8 mouse cellular contexts compared by ENCODE assay signal in genomic region chr11:3834421-3835098, GRCm38 (mm10). TPM values are rescaled to one million over a fixed set of nuclear protein-coding genes. Genes with fewer than 3 reads are reported as not detected.
DNase-seq lines count a peak whose midpoint lies in the region; ATAC-seq lines count a peak whose summit lies in the region.

No protein-coding gene starts in this region.

- 0 out of 2 replicates have a peak overlapping the region, but pooled peaks have one; percentile 14 for H3K4me2 ChIP-seq in heart, embryonic 16.5 days (ENCODE audit: low read depth, low read length)
- no peak overlapping the region for H3K4me2 ChIP-seq in midbrain, embryonic 13.5 days (replicated peaks)

- peak; percentile 18 for DNase-seq in ovary, postnatal 14 days (ENCODE audit: low spot score)
- no peak for DNase-seq in ovary, adult 18-20 months (ENCODE audit: low spot score)
- peak; percentile 66 for DNase-seq in cerebellum, adult 9-11 months
- DNase-seq in kidney, postnatal 25 days: peak; percentile 60 to 61
- no peak for DNase-seq in right cerebral cortex, postnatal 4 days
- DNase-seq in right cerebral cortex, adult 2 months (ENCODE audit: low spot score in 2 of 2): no peak

- H3K36me3 ChIP-seq in heart, embryonic 16.5 days (ENCODE audit: control insufficient read depth, insufficient read depth): no peaks in the 10 kb centered on the region
- no peaks in the 10 kb centered on the region for H3K36me3 ChIP-seq in midbrain, embryonic 13.5 days

- H3K27ac ChIP-seq in heart, embryonic 16.5 days (ENCODE audit: low read length): no peak overlapping the region
- no peak overlapping the region for H3K27ac ChIP-seq in midbrain, embryonic 13.5 days

- no peaks in the 10 kb centered on the region for H3K27me3 ChIP-seq in heart, embryonic 16.5 days (ENCODE audit: control insufficient read depth, insufficient read depth, low read length)
- no peaks in the 10 kb centered on the region for H3K27me3 ChIP-seq in midbrain, embryonic 13.5 days

- WGBS in heart, embryonic 16.5 days: 44% methylated on average over 13 of the region's 13 CpGs
- 52% methylated on average over 13 of the region's 13 CpGs for WGBS in midbrain, embryonic 13.5 days

- H3K9me3 ChIP-seq in heart, embryonic 16.5 days (replicated peaks; ENCODE audit: control insufficient read depth, low read length): no peaks in the 10 kb centered on the region
- H3K9me3 ChIP-seq in midbrain, embryonic 13.5 days: no peaks in the 10 kb centered on the region

- no peak overlapping the region for H3K4me3 ChIP-seq in heart, embryonic 16.5 days (ENCODE audit: low read length)
- no peak overlapping the region for H3K4me3 ChIP-seq in midbrain, embryonic 13.5 days (replicated peaks)

- H3K4me1 ChIP-seq in heart, embryonic 16.5 days (ENCODE audit: control insufficient read depth, insufficient read depth, low read length): no peaks in the 10 kb centered on the region
- peaks cover 3% of the 10 kb centered on the region; the same call in 1 of the 2 replicates for H3K4me1 ChIP-seq in midbrain, embryonic 13.5 days (replicated peaks)

- H3K9ac ChIP-seq in heart, embryonic 16.5 days (ENCODE audit: low read length): no peak overlapping the region
- no peak overlapping the region for H3K9ac ChIP-seq in midbrain, embryonic 13.5 days (replicated peaks)

- peak; percentile 45; the same call in 1 of the 2 replicates for ATAC-seq in heart, embryonic 16.5 days (replicated peaks; ENCODE audit: extremely low read depth, insufficient read depth, low FRiP score)
- 0 out of 2 replicates have a peak, but pooled peaks have one; percentile 30 for ATAC-seq in midbrain, embryonic 13.5 days

RNA-seq across cellular contexts. Expression of gene Osbp2, which starts 29.1 kb away (rescaled TPM):
- 1.3 and 1.6 TPM in 2 replicates for polyA plus RNA-seq in heart, embryonic 16.5 days (2015; fragmentation: Nextera tagmentation; extraction: Ambion mirVana)
- polyA plus RNA-seq in midbrain, embryonic 13.5 days (2015; fragmentation: Nextera tagmentation; extraction: Ambion mirVana): 12.7 and 14.9 TPM in 2 replicates

Comparison
In these comparisons a context has a peak if more than half of its experiments do, and no peak if none do; other contexts are left out.
1. DNase-seq: peak in ovary, postnatal 14 days (single experiment), cerebellum, adult 9-11 months (single experiment) and kidney, postnatal 25 days (2 of 2); none in ovary, adult 18-20 months (single experiment), right cerebral cortex, postnatal 4 days (single experiment) and right cerebral cortex, adult 2 months (0 of 2).